Mouse (Mus musculus) cerebellum, adult 2 months (tissue): ENCODE measurements at regions not wholly inside any gene's neighbourhood (a gene's known extent, or its start where the extent isn't known, plus 50 kb on each side); places are given as distances from the start of the nearest gene placed in this dataset.

Experiments used
- CTCF ChIP-seq: fragments of 200-500 bp; IDR thresholded peaks from 2 replicates; pipeline ENCODE4 v1.5.1; 2011; ENCODE audit warnings: low read depth, mild to moderate bottlenecking, control low read depth, low read length, moderate library complexity, borderline replicate concordance; ENCODE audit not compliant: insufficient read depth
- POLR2A ChIP-seq: fragments of 200-500 bp; IDR thresholded peaks from 2 replicates; pipeline ENCODE4 v1.6.1; 2011; ENCODE audit warnings: low read length, control low read depth, borderline replicate concordance; ENCODE audit not compliant: insufficient read depth

DNA sequence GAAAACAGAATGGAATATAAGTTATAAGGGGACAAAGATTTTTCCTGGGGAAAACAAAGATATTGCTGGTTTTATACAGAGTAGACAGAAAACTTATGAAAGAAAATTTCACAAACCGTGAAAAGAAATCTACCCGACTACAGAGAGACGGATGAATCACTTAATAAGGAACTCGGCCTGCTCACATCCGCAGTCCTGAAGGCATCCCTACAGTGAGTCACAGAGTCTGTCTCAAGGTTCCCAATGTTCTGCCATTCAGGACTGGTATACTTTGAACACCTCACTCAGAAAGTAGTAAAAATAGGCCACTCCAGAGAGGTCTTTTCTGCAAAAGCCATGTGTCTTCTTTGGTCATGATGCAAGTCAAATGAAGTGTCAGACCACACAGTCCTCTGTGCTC is 463.5 kb downstream of the Sorl1 start:
- TF ChIP-seq CTCF (no peak), POLR2A (no peak)
